In genomic region chr16:96756994-96757393, GRCm38 (mm10) we compare ENCODE assay signal across 14 mouse cellular contexts.
DNase-seq lines count a peak whose midpoint lies in the region; ATAC-seq and TF ChIP-seq lines count a peak whose summit lies in the region.
"Had no signal": no experiment of that assay in that cellular context is flagged by ENCODE, and none has a peak within 500 bp of the region (broad histone marks: within the 10 kb centered on the region; RNA-seq: fewer than 3 reads in every experiment).

No protein-coding gene starts in this region.

- 3% methylated on average over 7 of the region's 7 CpGs for WGBS in forebrain, embryonic 11.5 days
- WGBS in forebrain, postnatal 0 days, result 12% methylated on average over 7 of the region's 7 CpGs
- 10% methylated on average over 7 of the region's 7 CpGs for WGBS in hindbrain, embryonic 13.5 days
- WGBS in midbrain, postnatal 0 days, result 9% methylated on average over 7 of the region's 7 CpGs

- ATAC-seq in forebrain, embryonic 11.5 days (replicated peaks; ENCODE audit: low FRiP score), result peak; percentile 71
- no peak; the same call in 1 of the 2 replicates for ATAC-seq in forebrain, postnatal 0 days
- peak; percentile 43; the same call in 1 of the 2 replicates for ATAC-seq in hindbrain, embryonic 13.5 days (ENCODE audit: low FRiP score)
- peak; percentile 51; the same call in 1 of the 2 replicates for ATAC-seq in midbrain, postnatal 0 days (ENCODE audit: low FRiP score)
- ATAC-seq: intestine, embryonic 15.5 days had no signal

- H3K27me3 ChIP-seq in forebrain, embryonic 11.5 days (ENCODE audit: control insufficient read depth, insufficient read depth, low read length), result no peaks in the 10 kb centered on the region
- no peaks in the 10 kb centered on the region for H3K27me3 ChIP-seq in forebrain, postnatal 0 days (ENCODE audit: insufficient read depth, low read length)
- no peaks in the 10 kb centered on the region for H3K27me3 ChIP-seq in hindbrain, embryonic 13.5 days
- H3K27me3 ChIP-seq in midbrain, postnatal 0 days (ENCODE audit: insufficient read depth, low read length), result no peaks in the 10 kb centered on the region
- H3K27me3 ChIP-seq: intestine, embryonic 15.5 days had no signal

- no peak overlapping the region for H3K9ac ChIP-seq in forebrain, embryonic 11.5 days (ENCODE audit: low read length)
- no peak overlapping the region for H3K9ac ChIP-seq in forebrain, postnatal 0 days
- H3K9ac ChIP-seq in hindbrain, embryonic 13.5 days, result no peak overlapping the region
- H3K9ac ChIP-seq in midbrain, postnatal 0 days (replicated peaks; ENCODE audit: low read length, poor library complexity, severe bottlenecking), result 0 out of 2 replicates have a peak overlapping the region, but pooled peaks have one; percentile 19
- H3K9ac ChIP-seq: intestine, embryonic 15.5 days had no signal

- TF ChIP-seq CTCF in forebrain, postnatal 0 days (IDR thresholded peaks at IDR 0.05; ENCODE audit: low read depth), result no peak
- peak; percentile 9; the same call in 1 of the 2 replicates for TF ChIP-seq CTCF in midbrain, postnatal 0 days (IDR thresholded peaks at IDR 0.05)

- DNase-seq in forebrain, embryonic 11.5 days (ENCODE audit: low spot score), result no peak
- DNase-seq in forebrain, postnatal 0 days, result no peak
- DNase-seq in brain, adult 2 months (ENCODE audit: low read depth, low spot score), result peak; percentile 48
- DNase-seq in midbrain, postnatal 0 days (ENCODE audit: low spot score), result peak; percentile 65
- DNase-seq in testis, postnatal 10 days (ENCODE audit: low spot score), result no peak
- no peak for DNase-seq in heart, adult 8-10 months (ENCODE audit: low spot score)
- DNase-seq in layer of hippocampus, postnatal 25 days (ENCODE audit: extremely low spot score in 1 of 2, low spot score in 1 of 2), result no peak
- DNase-seq: adrenal gland, postnatal 14 days; cerebellum, postnatal 36 days; lung, postnatal 36 days; thymus, postnatal 36 days had no signal

- no peak overlapping the region for H3K27ac ChIP-seq in forebrain, embryonic 11.5 days (ENCODE audit: low read depth, low read length)
- H3K27ac ChIP-seq in forebrain, postnatal 0 days (ENCODE audit: low read depth, low read length), result no peak overlapping the region
- H3K27ac ChIP-seq in hindbrain, embryonic 13.5 days, result peak overlapping the region; percentile 78
- H3K27ac ChIP-seq in midbrain, postnatal 0 days (ENCODE audit: low read depth, low read length), result peak overlapping the region; percentile 71
- H3K27ac ChIP-seq: heart, embryonic 10.5 days; intestine, embryonic 15.5 days had no signal

- H3K4me2 ChIP-seq in forebrain, embryonic 11.5 days (ENCODE audit: low read depth, low read length, severe bottlenecking), result no peak overlapping the region
- no peak overlapping the region for H3K4me2 ChIP-seq in forebrain, postnatal 0 days (ENCODE audit: low read depth)
- peak overlapping the region; percentile 11; the same call in 1 of the 2 replicates for H3K4me2 ChIP-seq in hindbrain, embryonic 13.5 days
- H3K4me2 ChIP-seq in midbrain, postnatal 0 days (ENCODE audit: low read depth, low read length, poor library complexity, severe bottlenecking), result no peak overlapping the region
- H3K4me2 ChIP-seq: intestine, embryonic 15.5 days had no signal

- H3K9me3 ChIP-seq in forebrain, embryonic 11.5 days (ENCODE audit: control insufficient read depth, low read length), result no peaks in the 10 kb centered on the region
- no peaks in the 10 kb centered on the region for H3K9me3 ChIP-seq in forebrain, postnatal 0 days (ENCODE audit: low read length)
- H3K9me3 ChIP-seq in hindbrain, embryonic 13.5 days, result no peaks in the 10 kb centered on the region
- H3K9me3 ChIP-seq in midbrain, postnatal 0 days (ENCODE audit: low read length), result no peaks in the 10 kb centered on the region
- H3K9me3 ChIP-seq: heart, embryonic 10.5 days; intestine, embryonic 15.5 days had no signal

- no peak overlapping the region for H3K4me3 ChIP-seq in forebrain, embryonic 11.5 days (ENCODE audit: low read depth, low read length)
- H3K4me3 ChIP-seq in forebrain, postnatal 0 days (ENCODE audit: low read depth, low read length), result no peak overlapping the region
- no peak overlapping the region for H3K4me3 ChIP-seq in hindbrain, embryonic 13.5 days
- H3K4me3 ChIP-seq in midbrain, postnatal 0 days (ENCODE audit: low read depth, low read length), result no peak overlapping the region
- H3K4me3 ChIP-seq: intestine, embryonic 15.5 days had no signal

- H3K4me1 ChIP-seq in forebrain, embryonic 11.5 days (replicated peaks; ENCODE audit: control insufficient read depth, insufficient read depth, low read length), result peaks cover 13% of the 10 kb centered on the region
- H3K4me1 ChIP-seq in forebrain, postnatal 0 days (ENCODE audit: insufficient read depth), result peaks cover 7% of the 10 kb centered on the region
- peaks cover 60% of the 10 kb centered on the region for H3K4me1 ChIP-seq in hindbrain, embryonic 13.5 days (replicated peaks)
- peaks cover 32% of the 10 kb centered on the region for H3K4me1 ChIP-seq in midbrain, postnatal 0 days (ENCODE audit: insufficient read depth, low read length)
- H3K4me1 ChIP-seq: intestine, embryonic 15.5 days had no signal

- no peaks in the 10 kb centered on the region for H3K36me3 ChIP-seq in forebrain, embryonic 11.5 days (ENCODE audit: control insufficient read depth, insufficient read depth, low read length)
- H3K36me3 ChIP-seq in forebrain, postnatal 0 days (ENCODE audit: insufficient read depth), result no peaks in the 10 kb centered on the region
- H3K36me3 ChIP-seq in hindbrain, embryonic 13.5 days, result no peaks in the 10 kb centered on the region
- no peaks in the 10 kb centered on the region for H3K36me3 ChIP-seq in midbrain, postnatal 0 days (ENCODE audit: insufficient read depth, low read length)
- H3K36me3 ChIP-seq: heart, embryonic 10.5 days; intestine, embryonic 15.5 days had no signal

Comparison
In these comparisons a context has a peak if more than half of its experiments do, and no peak if none do; other contexts are left out.
1. DNase-seq: peak in brain, adult 2 months (single experiment) and midbrain, postnatal 0 days (single experiment); none in forebrain, embryonic 11.5 days (single experiment), forebrain, postnatal 0 days (single experiment), testis, postnatal 10 days (single experiment), heart, adult 8-10 months (single experiment) and layer of hippocampus, postnatal 25 days (0 of 2).
2. H3K27ac ChIP-seq: peak in hindbrain, embryonic 13.5 days (single experiment) and midbrain, postnatal 0 days (single experiment); none in forebrain, embryonic 11.5 days (single experiment) and forebrain, postnatal 0 days (single experiment).